Mouse (Mus musculus) limb, embryonic 14.5 days (tissue): ENCODE measurements around the gene Cd276. TPM values are rescaled to one million over a fixed set of nuclear protein-coding genes. Genes with fewer than 3 reads are reported as not detected.

Source experiments
- ATAC-seq: fragments of 200-750 bp; cut with Nextera tagmentation; 2 replicates; pipeline ENCODE4 v1.8.0; 2017; ENCODE audit warnings: low read depth, moderate number of reproducible peaks, moderate TSS enrichment; ENCODE audit not compliant: low FRiP score
- DNase-seq: peaks from one replicate; pipeline ENCODE4 v3.0.0-alpha.2; 2015; ENCODE audit warnings: low spot score
- H3K27ac ChIP-seq: fragments of 300-500 bp; sonication (generic); replicated peaks from 2 replicates; pipeline ENCODE4 v1.5.1; 2014; ENCODE audit warnings: low read depth, mild to moderate bottlenecking, low read length, moderate library complexity, mixed read lengths
- H3K27me3 ChIP-seq: fragments of 300-500 bp; sonication (generic); 2 replicates; pipeline ENCODE4 v1.6.1; 2014; ENCODE audit warnings: low read length, mixed read lengths; ENCODE audit not compliant: control insufficient read depth, insufficient read depth
- H3K36me3 ChIP-seq: fragments of 300-500 bp; sonication (generic); 2 replicates; pipeline ENCODE4 v1.6.1; 2014; ENCODE audit warnings: mild to moderate bottlenecking, low read length, moderate library complexity, mixed read lengths; ENCODE audit not compliant: control insufficient read depth, insufficient read depth
- H3K4me1 ChIP-seq: fragments of 300-500 bp; sonication (generic); 2 replicates; pipeline ENCODE4 v1.6.1; 2014; ENCODE audit warnings: antibody characterized with exemption, low read length, mixed read lengths; ENCODE audit not compliant: control insufficient read depth, insufficient read depth
- H3K4me2 ChIP-seq: fragments of 300-500 bp; sonication (generic); replicated peaks from 2 replicates; pipeline ENCODE4 v1.6.1; 2014; ENCODE audit warnings: low read depth, mild to moderate bottlenecking, low read length, moderate library complexity; ENCODE audit not compliant: severe bottlenecking
- H3K4me3 ChIP-seq: fragments of 300-500 bp; sonication (generic); replicated peaks from 2 replicates; pipeline ENCODE4 v1.5.1; 2014; ENCODE audit warnings: low read length
- H3K9ac ChIP-seq: fragments of 300-500 bp; sonication (generic); 2 replicates; pipeline ENCODE4 v1.6.1; 2014; ENCODE audit warnings: mild to moderate bottlenecking, low read depth, low read length, moderate library complexity; ENCODE audit not compliant: severe bottlenecking
- H3K9me3 ChIP-seq: fragments of 300-500 bp; sonication (generic); 2 replicates; pipeline ENCODE4 v1.6.1; 2016; ENCODE audit warnings: low read length; ENCODE audit not compliant: control insufficient read depth
- POLR2A ChIP-seq: fragments of 200-500 bp; IDR thresholded peaks from 2 replicates; pipeline ENCODE4 v1.8.0; 2012; ENCODE audit warnings: inconsistent platforms, mild to moderate bottlenecking, moderate library complexity, borderline replicate concordance; ENCODE audit not compliant: insufficient read depth, insufficient read length; ENCODE audit errors: extremely low read depth
- WGBS: fragments of 180-500 bp; shearing (Covaris S2); extraction: QIAGEN DNeasy Blood & Tissue Kit; methylation state at CpG from one replicate; pipeline ENCODE4 v1.1.7; 2014; 5-methylcytosine and 5-hydroxymethylcytosine counted together
- polyA plus RNA-seq, 2 experiments: library from polyadenylated mRNA; depleted of rRNA in 1 of 2; stranded (reverse) in 1 of 2; unstranded in 1 of 2; fragments of >200 nt; fragmentation: Nextera tagmentation in 1 of 2; extraction: Ambion mirVana in 1 of 2; gene quantifications; 2 replicates each; pipeline versions ENCODE4 v1.2.1 to v1.2.3; 2012 to 2014

Cd276 gene
- polyA plus RNA-seq, 2 experiments = 64.8 to 64.9 TPM

- H3K36me3 ChIP-seq = peaks cover 32% of the 10 kb centered on the region
- H3K9me3 ChIP-seq = no peaks in the 10 kb centered on the region
- no peak overlapping the region for H3K4me2 ChIP-seq
- no peaks in the 10 kb centered on the region for H3K27me3 ChIP-seq
- no peak overlapping the region for H3K4me3 ChIP-seq
- DNase-seq (no peak), ATAC-seq (no peak)
- H3K4me1 ChIP-seq = peaks cover 33% of the 10 kb centered on the region
- no peak for TF ChIP-seq POLR2A
- WGBS = 51% methylated on average over 4 of the region's 4 CpGs
- H3K9ac ChIP-seq = no peak overlapping the region
- no peak overlapping the region; the same call in 1 of the 2 replicates for H3K27ac ChIP-seq
Observed at GRCm38 (mm10) chr9:58521883-58522423, 33.3 kb downstream of the Cd276 start.

- Histone ChIP-seq H3K4me2 (no peak overlapping the region), H3K27me3 (no peaks in the 10 kb centered on the region), H3K27ac (no peak overlapping the region), H3K36me3 (peaks cover 23% of the 10 kb centered on the region), H3K4me3 (no peak overlapping the region), H3K9ac (no peak overlapping the region), H3K4me1 (peaks cover 33% of the 10 kb centered on the region), H3K9me3 (no peaks in the 10 kb centered on the region)
- 54% methylated on average over 5 of the region's 5 CpGs for WGBS
- no peak for TF ChIP-seq POLR2A
- DNase-seq (peak; percentile 32), ATAC-seq (no peak)
Observed at GRCm38 (mm10) chr9:58520816-58521581, 34.2 kb downstream of the Cd276 start.

- DNase-seq (no peak), ATAC-seq (no peak)
- no peak overlapping the region for H3K4me2 ChIP-seq
- no peaks in the 10 kb centered on the region for H3K27me3 ChIP-seq
- no peak overlapping the region for H3K27ac ChIP-seq
- H3K9me3 ChIP-seq = no peaks in the 10 kb centered on the region
- peaks cover 12% of the 10 kb centered on the region for H3K36me3 ChIP-seq
- TF ChIP-seq POLR2A = no peak
- peaks cover 33% of the 10 kb centered on the region for H3K4me1 ChIP-seq
- no peak overlapping the region for H3K9ac ChIP-seq
- H3K4me3 ChIP-seq = no peak overlapping the region
- 76% methylated on average over 3 of the region's 3 CpGs for WGBS
Observed at GRCm38 (mm10) chr9:58519953-58520352, 35.3 kb downstream of the Cd276 start.

- no peak overlapping the region for H3K4me3 ChIP-seq
- no peaks in the 10 kb centered on the region for H3K9me3 ChIP-seq
- DNase-seq (peak; percentile 74), ATAC-seq (peak; percentile 66)
- H3K9ac ChIP-seq = no peak overlapping the region
- no peaks in the 10 kb centered on the region for H3K27me3 ChIP-seq
- H3K4me1 ChIP-seq = peaks cover 33% of the 10 kb centered on the region
- 12% methylated on average over 9 of the region's 9 CpGs for WGBS
- H3K27ac ChIP-seq = peak overlapping the region; percentile 62
- TF ChIP-seq POLR2A = no peak
- peaks cover 4% of the 10 kb centered on the region; the same call in 1 of the 2 replicates for H3K36me3 ChIP-seq
- H3K4me2 ChIP-seq = no peak overlapping the region
Observed at GRCm38 (mm10) chr9:58517866-58518750, 37.1 kb downstream of the Cd276 start.

GRCm38 (mm10) chr9:58516480-58516879 lies 38.8 kb downstream of the Cd276 start:
- H3K27ac ChIP-seq = no peak overlapping the region
- no peaks in the 10 kb centered on the region for H3K27me3 ChIP-seq
- H3K4me1 ChIP-seq = peaks cover 26% of the 10 kb centered on the region
- DNase-seq (no peak), ATAC-seq (no peak)
- no peak overlapping the region for H3K4me3 ChIP-seq
- H3K9me3 ChIP-seq = no peaks in the 10 kb centered on the region
- WGBS = 67% methylated on average over 3 of the region's 3 CpGs
- no peak overlapping the region for H3K4me2 ChIP-seq
- TF ChIP-seq POLR2A = no peak
- no peak overlapping the region for H3K9ac ChIP-seq
- no peaks in the 10 kb centered on the region for H3K36me3 ChIP-seq
